Mouse (Mus musculus): ENCODE data around the gene Creg2.
"Not testable (repeated sequence)": the region's sequence is repeated elsewhere in the genome, so short reads cannot be mapped to it uniquely, and the experiment has no call there.

Creg2 gene

DNA sequence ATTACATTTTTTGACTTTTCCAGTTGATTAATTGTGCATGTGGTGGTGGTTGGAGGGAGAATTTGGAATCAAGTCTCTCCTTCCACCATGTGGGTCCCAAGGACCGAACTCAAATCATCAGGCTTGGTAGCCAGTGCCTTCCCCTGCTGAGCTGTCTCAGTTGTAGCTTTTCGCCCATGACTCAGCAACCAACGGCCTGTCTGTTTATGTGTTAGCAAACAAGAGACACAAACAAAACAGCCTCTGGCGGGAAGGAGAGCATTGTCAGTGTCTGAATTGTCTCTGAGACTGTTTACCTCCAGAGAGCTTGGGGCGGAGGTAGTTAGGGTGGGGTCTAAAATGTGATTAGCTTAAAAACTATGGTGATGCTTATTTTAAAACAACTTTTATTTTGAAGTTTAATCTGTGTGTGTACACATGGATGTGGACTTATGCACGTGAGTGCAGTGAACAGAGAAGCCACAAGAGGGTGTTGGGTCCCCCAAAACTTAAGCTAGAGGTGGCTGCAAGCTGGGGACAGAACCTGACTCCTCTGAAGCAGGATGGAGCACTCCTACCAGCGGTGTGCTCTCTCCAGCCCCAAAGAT is 12.9 kb upstream of the Creg2 start:
- CTCF ChIA-PET, result interaction anchor here in 3 of 4 experiments (0.6 to 1.3 kb wide), 5 partner anchors 14 to 83 kb away, joined by 3 to 5 read pairs (median 3); no protein-coding TSS in a partner anchor
- POLR2A ChIA-PET, result interaction anchor here (0.6 to 4.4 kb wide), 11 partner anchors 9 to 662 kb away, joined by 3 to 13 read pairs (median 4); partner anchors contain the start of genes Creg2 (in 1 of the 4) and Rnf149 (in 1 of the 4)

GRCm38 (mm10) chr1:39663050-39663449 is 11.8 kb upstream of the Creg2 start:
- ChIA-PET CTCF (no interaction called here), POLR2A (interaction anchor here in 1 of 4 experiments (1.9 to 4.4 kb wide), 2 partner anchors 9 to 13 kb away, joined by 12 to 13 read pairs; partner anchors contain the start of gene Creg2)

DNA sequence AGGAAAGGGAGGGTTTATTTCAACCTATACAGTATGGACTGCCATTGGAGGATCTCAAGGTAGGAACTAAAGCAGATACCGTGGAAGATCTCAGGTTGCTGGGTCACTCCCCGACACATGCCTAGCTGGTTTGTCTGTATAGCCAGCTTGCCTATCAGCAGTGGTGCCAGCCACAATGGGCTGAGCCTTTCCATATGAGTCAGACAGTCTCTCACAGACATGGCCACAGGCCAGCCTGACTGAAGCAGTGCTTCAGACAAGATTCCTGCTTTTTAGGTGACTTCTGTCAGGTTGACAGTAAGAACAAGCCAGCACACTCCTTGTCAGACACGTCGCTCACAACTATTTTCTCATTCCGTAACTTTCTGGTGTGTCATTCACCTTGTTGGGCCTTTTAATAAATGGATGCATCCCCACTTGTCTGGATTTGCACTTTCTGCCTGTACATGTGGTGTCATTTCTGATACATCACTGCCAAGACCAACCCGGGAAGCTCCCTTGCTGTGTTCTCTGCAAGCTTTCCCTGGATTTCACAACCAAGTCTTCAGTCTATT is 5.8 kb upstream of the Creg2 start:
- POLR2A ChIA-PET, result interaction anchor here in 2 of 4 experiments (0.5 to 0.7 kb wide), 2 partner anchors 81 to 650 kb away, joined by 3 read pairs; no protein-coding TSS in a partner anchor
- CTCF ChIA-PET, result no interaction called here

- POLR2A ChIA-PET, result interaction anchor here in 3 of 4 experiments (0.6 to 2.2 kb wide), 6 partner anchors 9 to 119 kb away, joined by 3 to 12 read pairs (median 4); no protein-coding TSS in a partner anchor
- CTCF ChIA-PET, result not testable (repeated sequence)
Observed at GRCm38 (mm10) chr1:39654901-39655300, 3.6 kb upstream of the Creg2 start.

- ChIA-PET POLR2A (interaction anchor here in 1 of 4 experiments (1.3 kb wide), 1 partner anchor 17 kb away, joined by 3 read pairs; no protein-coding TSS in a partner anchor), CTCF (no interaction called here)
Observed at GRCm38 (mm10) chr1:39653028-39653427, 1.8 kb upstream of the Creg2 start.

GRCm38 (mm10) chr1:39650435-39651240 is 636 bp downstream of the Creg2 start:
- CTCF ChIA-PET, result interaction anchor here in 3 of 4 experiments (0.5 to 1.7 kb wide), 10 partner anchors 9 to 722 kb away, joined by 3 to 11 read pairs (median 3); no protein-coding TSS in a partner anchor
- POLR2A ChIA-PET, result interaction anchor here (0.6 to 2.4 kb wide), 6 partner anchors 14 to 260 kb away, joined by 3 to 13 read pairs (median 4); partner anchors contain the start of gene Rnf149 (in 1 of the 4)

DNA sequence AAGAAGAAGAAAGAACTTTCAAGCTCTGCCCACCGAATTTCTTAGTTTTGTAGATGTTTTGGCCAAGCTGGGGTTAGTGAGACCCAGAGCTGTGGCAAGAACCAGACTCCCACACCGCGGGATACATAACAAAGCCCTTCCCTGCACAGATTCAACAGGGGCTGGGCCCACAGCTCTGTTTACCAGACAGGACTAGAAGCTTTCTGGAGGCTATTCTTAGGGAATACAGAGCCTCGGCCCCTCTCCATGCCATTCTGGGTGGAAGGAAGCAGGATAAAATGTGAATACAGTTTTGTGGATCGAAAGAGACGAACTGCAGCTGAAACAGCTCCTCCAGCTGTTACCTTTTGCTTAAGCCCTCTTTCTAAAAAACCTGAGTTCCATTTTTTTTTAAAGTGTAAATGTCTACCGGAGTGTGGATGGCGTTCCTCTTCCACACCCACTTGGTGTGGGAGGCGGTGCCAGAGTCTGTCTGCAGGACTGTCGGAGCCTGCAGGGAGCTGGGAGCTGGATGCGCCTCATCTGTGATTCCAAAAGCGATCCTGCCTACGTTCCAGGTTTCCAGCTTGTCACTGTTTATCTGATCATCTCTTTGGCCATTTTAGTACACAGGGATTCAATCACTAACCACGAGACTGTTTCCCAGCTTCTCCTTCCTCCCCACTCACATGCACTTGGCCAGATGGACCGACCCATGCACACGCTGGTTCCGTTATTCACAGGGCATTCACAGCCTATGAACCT is 1.4 kb downstream of the Creg2 start:
- CTCF ChIA-PET, result interaction anchor here (0.5 to 1.7 kb wide), 12 partner anchors 8 to 721 kb away, joined by 3 to 11 read pairs (median 3); no protein-coding TSS in a partner anchor

DNA sequence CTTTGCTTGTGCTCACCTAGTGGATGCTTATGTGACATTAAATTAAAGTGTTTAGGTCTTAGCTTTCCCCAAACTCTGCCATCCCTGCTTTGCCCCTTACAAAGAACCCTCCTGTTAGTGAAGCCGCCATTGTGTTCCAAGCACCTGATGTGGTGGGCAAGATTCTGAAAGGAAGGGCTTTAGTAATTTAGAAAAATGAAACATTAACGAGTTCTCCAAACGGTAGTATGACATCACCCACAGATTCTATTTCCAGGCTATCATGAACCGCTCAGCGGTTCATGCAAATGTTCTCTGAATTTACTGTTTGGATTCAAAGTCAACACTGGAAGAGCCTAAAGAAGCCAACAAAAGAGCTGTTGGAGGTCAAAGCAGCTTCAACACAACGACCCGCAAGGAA is 2.7 kb downstream of the Creg2 start:
- CTCF ChIA-PET, result interaction anchor here in 1 of 4 experiments (0.7 kb wide), 1 partner anchor 62 kb away, joined by 3 read pairs; no protein-coding TSS in a partner anchor
- POLR2A ChIA-PET, result interaction anchor here in 2 of 4 experiments (0.9 to 1.7 kb wide), 2 partner anchors 72 kb away, joined by 3 to 5 read pairs; partner anchors contain the start of gene Rnf149 (in 2 of the 2)

More for the DNA sequence above, 1.4 kb downstream of the Creg2 start:
- POLR2A ChIA-PET, result interaction anchor here (0.6 to 2.4 kb wide), 9 partner anchors 15 to 261 kb away, joined by 3 to 13 read pairs (median 4); partner anchors contain the start of gene Rnf149 (in 2 of the 4)

GRCm38 (mm10) chr1:39645905-39646759 is 5.1 kb downstream of the Creg2 start:
- ChIA-PET POLR2A (no interaction called here), CTCF (no interaction called here)

DNA sequence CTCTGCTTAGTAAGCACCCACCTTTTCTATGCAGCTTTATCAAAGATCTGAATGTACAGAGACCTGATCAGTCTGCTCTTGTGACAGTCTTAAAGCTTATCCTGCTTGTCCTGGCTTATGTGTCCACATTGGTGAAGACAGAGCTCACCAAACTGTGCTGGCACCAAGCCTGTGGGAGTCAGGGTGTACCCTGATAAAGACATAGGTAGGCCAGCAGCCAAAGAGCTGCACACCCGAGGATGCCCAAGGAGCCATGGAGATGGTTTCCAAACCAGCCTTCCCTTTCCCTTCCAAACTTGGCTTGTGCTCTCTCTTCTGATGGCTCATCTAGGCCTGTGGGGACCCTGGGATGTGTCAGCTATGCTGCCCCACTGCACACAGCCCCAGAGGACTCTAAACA is 6.9 kb downstream of the Creg2 start:
- ChIA-PET CTCF (interaction anchor here in 1 of 4 experiments (0.6 kb wide), 1 partner anchor 679 kb away, joined by 3 read pairs; no protein-coding TSS in a partner anchor), POLR2A (no interaction called here)

DNA sequence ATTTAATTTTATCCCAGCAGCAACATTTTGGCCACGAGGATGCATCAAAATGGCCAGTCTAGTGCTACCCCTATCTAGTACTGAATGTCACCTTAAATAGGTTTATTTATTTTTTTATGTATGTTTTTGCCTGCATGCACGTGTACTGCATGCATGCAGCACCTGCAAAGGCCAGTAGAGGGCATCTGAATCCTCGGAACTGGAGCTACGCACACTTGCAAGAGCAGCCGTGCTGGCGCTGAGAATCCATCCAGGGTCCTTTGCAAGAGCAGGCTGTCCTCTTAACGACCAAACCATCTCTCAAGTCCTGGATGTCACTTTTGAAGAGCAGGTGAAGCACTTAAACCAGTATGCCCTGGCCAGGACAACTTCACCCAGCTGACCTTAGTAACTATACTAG is 9.6 kb downstream of the Creg2 start:
- ChIA-PET POLR2A (interaction anchor here in 2 of 4 experiments (0.5 to 1.0 kb wide), 4 partner anchors 13 to 386 kb away, joined by 3 to 5 read pairs (median 4); partner anchors contain the start of gene Rnf149 (in 1 of the 2)), CTCF (interaction anchor here in 2 of 4 experiments (0.9 to 2.2 kb wide), 11 partner anchors 8 to 114 kb away, joined by 3 to 11 read pairs (median 4); partner anchors contain the start of gene Creg2 (in 2 of the 2))

GRCm38 (mm10) chr1:39637139-39637538 is 14.1 kb downstream of the Creg2 start:
- ChIA-PET POLR2A (no interaction called here), CTCF (no interaction called here)

GRCm38 (mm10) chr1:39636660-39637059 is 14.6 kb downstream of the Creg2 start:
- CTCF ChIA-PET, result no interaction called here
- POLR2A ChIA-PET, result interaction anchor here in 2 of 4 experiments (1.1 kb wide), 2 partner anchors 16 to 31 kb away, joined by 3 read pairs; no protein-coding TSS in a partner anchor

DNA sequence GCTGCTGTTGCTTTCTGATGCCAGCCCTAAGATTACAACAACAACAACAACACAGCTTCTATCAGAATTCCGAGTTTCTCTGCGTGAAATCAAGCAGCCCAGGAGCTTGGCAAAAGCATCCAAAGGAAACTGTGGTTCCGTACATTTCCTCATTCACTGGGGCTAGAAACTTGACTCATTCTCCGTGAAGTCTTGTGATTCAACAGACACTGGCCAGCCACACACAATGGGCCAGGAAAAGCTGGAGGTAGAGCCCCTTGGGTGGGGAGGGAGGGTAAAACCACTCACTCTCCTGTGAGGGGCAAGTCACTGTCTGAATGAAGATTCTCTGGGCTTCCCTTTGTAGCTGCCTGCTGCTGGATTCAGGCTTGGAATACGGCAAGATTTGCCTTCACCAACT is 15.1 kb downstream of the Creg2 start:
- ChIA-PET CTCF (no interaction called here), POLR2A (interaction anchor here in 2 of 4 experiments (1.1 kb wide), 2 partner anchors 16 to 31 kb away, joined by 3 read pairs; no protein-coding TSS in a partner anchor)

GRCm38 (mm10) chr1:39628606-39629005 is 22.7 kb downstream of the Creg2 start:
- CTCF ChIA-PET, result no interaction called here

GRCm38 (mm10) chr1:39625491-39625890 is 25.8 kb downstream of the Creg2 start:
- POLR2A ChIA-PET, result interaction anchor here in 1 of 4 experiments (0.5 kb wide), 1 partner anchor 273 kb away, joined by 4 read pairs; no protein-coding TSS in a partner anchor
- CTCF ChIA-PET, result no interaction called here

More at GRCm38 (mm10) chr1:39628606-39629005, 22.7 kb downstream of the Creg2 start:
- POLR2A ChIA-PET, result interaction anchor here in 1 of 4 experiments (0.7 kb wide), 1 partner anchor 10 kb away, joined by 5 read pairs; no protein-coding TSS in a partner anchor

DNA sequence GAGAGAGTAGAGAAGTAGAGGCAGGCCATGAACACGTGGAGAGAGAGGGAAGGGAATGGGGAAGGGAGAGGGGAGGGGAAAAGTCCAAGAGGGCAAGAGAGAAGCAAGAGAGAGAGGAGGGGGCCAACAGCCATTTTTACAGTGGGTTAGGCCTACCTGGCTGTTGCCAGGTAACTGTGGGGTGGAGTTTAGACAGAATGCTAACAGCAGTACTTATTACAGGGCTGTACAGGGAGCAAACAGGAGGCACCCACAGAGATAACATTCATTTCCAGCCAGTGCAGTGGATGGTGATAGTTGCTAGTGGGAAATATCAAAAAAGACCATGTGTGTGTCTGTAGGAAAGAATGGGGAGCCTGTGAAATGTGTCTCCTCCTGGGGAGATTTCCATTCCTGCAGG is 27.5 kb downstream of the Creg2 start:
- CTCF ChIA-PET, result no interaction called here
- POLR2A ChIA-PET, result no interaction called here

Data from embryonic stem cell, embryonic (primary cell).